Mouse (Mus musculus): ENCODE data around the gene Olfr532.
"Not testable (repeated sequence)": the region's sequence is repeated elsewhere in the genome, so short reads cannot be mapped to it uniquely, and the experiment has no call there.

The Olfr532 gene

GRCm38 (mm10) chr7:140421539-140421938 lies at the start of gene Olfr532:
Gene Olfr532, minus strand, starts transcription at chr7:140421639.
- no peak for DNase-seq

GRCm38 (mm10) chr7:140463070-140463469 lies 41.6 kb upstream of the Olfr532 start, which contains the start of gene Olfr533:
Gene Olfr533, plus strand, starts transcription at chr7:140463370.
- not testable (repeated sequence) for DNase-seq

GRCm38 (mm10) chr7:140443141-140443540 lies 21.7 kb upstream of the Olfr532 start:
- DNase-seq, result no peak

GRCm38 (mm10) chr7:140402818-140403217 lies 18.6 kb downstream of the Olfr532 start, which contains the start of gene Olfr531:
Gene Olfr531, minus strand, starts transcription at chr7:140402918.
- no peak for DNase-seq

GRCm38 (mm10) chr7:140376911-140377310 lies 44.5 kb downstream of the Olfr532 start:
- DNase-seq, result no peak

- DNase-seq, result no peak
Observed at GRCm38 (mm10) chr7:140376231-140376630, 45.2 kb downstream of the Olfr532 start, which contains the start of gene Olfr530. Gene Olfr530, minus strand, starts transcription at chr7:140376331.

GRCm38 (mm10) chr7:140374300-140374699 lies 47.1 kb downstream of the Olfr532 start:
- no peak for DNase-seq

Data from cerebellum, adult 9-10 months (tissue).